Mouse (Mus musculus) limb, embryonic 11.5 days (tissue): ENCODE data around the gene Cemip. TPM values are rescaled to one million over a fixed set of nuclear protein-coding genes. Genes with fewer than 3 reads are reported as not detected.

Source experiments
- ATAC-seq: fragments of 200-750 bp; cut with Nextera tagmentation; 2 replicates; pipeline ENCODE4 v1.8.0; 2017; ENCODE audit warnings: low read depth; ENCODE audit not compliant: insufficient number of reproducible peaks, low FRiP score, low TSS enrichment
- DNase-seq: peaks from one replicate; pipeline ENCODE4 v3.0.0-alpha.2; 2015; ENCODE audit warnings: low spot score
- H3K27ac ChIP-seq: fragments of 300-500 bp; sonication (generic); replicated peaks from 2 replicates; pipeline ENCODE4 v1.5.1; 2014; ENCODE audit warnings: low read depth, mild to moderate bottlenecking, low read length
- H3K27me3 ChIP-seq: fragments of 300-500 bp; sonication (generic); 2 replicates; pipeline ENCODE4 v1.6.1; 2014; ENCODE audit warnings: mild to moderate bottlenecking, low read length, mixed read lengths; ENCODE audit not compliant: control insufficient read depth, insufficient read depth
- H3K36me3 ChIP-seq: fragments of 300-500 bp; sonication (generic); 2 replicates; pipeline ENCODE4 v1.6.1; 2014; ENCODE audit warnings: mild to moderate bottlenecking, low read length, moderate library complexity, mixed read lengths; ENCODE audit not compliant: control insufficient read depth, insufficient read depth
- H3K4me1 ChIP-seq: fragments of 300-500 bp; sonication (generic); 2 replicates; pipeline ENCODE4 v1.6.1; 2014; ENCODE audit warnings: low read length, mixed read lengths; ENCODE audit not compliant: control insufficient read depth, insufficient read depth
- H3K4me2 ChIP-seq: fragments of 300-500 bp; sonication (generic); 2 replicates; pipeline ENCODE4 v1.6.1; 2014; ENCODE audit warnings: low read depth, mild to moderate bottlenecking, moderate library complexity; ENCODE audit not compliant: severe bottlenecking
- H3K4me3 ChIP-seq: fragments of 300-500 bp; sonication (generic); 2 replicates; pipeline ENCODE4 v1.5.1; 2014; ENCODE audit warnings: low read depth, low read length
- H3K9ac ChIP-seq: fragments of 300-500 bp; sonication (generic); 2 replicates; pipeline ENCODE4 v1.6.1; 2014; ENCODE audit warnings: mild to moderate bottlenecking, low read length
- H3K9me3 ChIP-seq: fragments of 300-500 bp; sonication (generic); 2 replicates; pipeline ENCODE4 v1.6.1; 2016; ENCODE audit warnings: low read length; ENCODE audit not compliant: control insufficient read depth
- WGBS: fragments of 180-500 bp; shearing (Covaris S2); extraction: QIAGEN DNeasy Blood & Tissue Kit; methylation state at CpG from one replicate; pipeline ENCODE4 v1.1.7; 2014; 5-methylcytosine and 5-hydroxymethylcytosine counted together
- polyA plus RNA-seq: library from polyadenylated mRNA; unstranded; fragments of >200 nt; fragmentation: Nextera tagmentation; extraction: Ambion mirVana; gene quantifications from 2 replicates; pipeline ENCODE4 v1.2.1, GENCODE M21; 2014

Gene Cemip
- polyA plus RNA-seq, 1 experiment from 2014 or later, result not detected

DNA sequence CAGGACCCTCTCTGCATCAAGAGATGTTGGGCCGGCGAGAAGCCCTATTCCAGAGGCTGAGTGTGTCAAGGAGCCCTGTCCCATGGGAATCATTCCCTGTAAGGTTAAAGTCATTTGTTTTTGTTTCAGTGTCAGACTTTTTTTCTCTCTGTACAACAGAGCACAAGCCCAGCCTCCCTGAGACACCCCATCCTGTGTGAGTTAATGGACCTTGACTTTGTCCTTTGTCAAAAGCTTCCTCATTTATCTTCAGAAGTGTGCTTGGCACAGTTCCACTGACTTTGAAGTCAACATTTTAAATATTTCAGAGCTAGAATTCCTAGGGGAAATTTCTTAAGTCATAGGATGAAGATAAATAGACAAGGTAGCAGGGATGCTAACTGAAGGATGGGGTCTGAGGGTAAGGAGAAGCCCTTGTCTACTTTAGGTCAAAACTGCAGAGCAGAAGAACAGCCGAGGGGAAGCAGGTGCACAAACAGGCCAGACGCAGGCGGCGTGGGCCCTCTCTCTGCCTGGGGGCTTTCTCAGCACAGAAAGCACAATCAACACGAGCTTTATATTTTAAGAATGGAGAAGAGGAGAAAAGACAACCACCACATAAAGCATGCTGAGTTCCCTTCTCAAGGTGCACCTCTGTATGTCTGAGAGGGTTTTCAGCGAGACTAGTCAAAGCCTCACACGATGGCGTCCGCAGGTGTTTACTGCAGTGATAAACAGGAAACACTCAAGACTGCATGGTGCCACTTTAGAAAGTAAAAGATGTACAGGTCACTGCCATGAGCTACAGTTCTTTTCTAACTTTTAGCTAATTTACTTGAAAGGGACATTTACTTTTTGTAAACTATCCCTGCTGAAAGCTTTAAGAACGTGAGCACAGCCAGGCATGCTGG, 33.2 kb upstream of the Cemip start:
- no peaks in the 10 kb centered on the region; the same call in 1 of the 2 replicates for H3K36me3 ChIP-seq
- H3K9me3 ChIP-seq, result no peaks in the 10 kb centered on the region
- H3K4me1 ChIP-seq, result peaks cover 11% of the 10 kb centered on the region
- 79% methylated on average over 12 of the region's 12 CpGs for whole genome bisulfite sequencing
- no peak for ATAC-seq
- H3K27me3 ChIP-seq, result no peaks in the 10 kb centered on the region
- no peak overlapping the region for H3K9ac ChIP-seq
- no peak overlapping the region for H3K27ac ChIP-seq
- no peak for DNase-seq
- no peak overlapping the region for H3K4me2 ChIP-seq
- no peak overlapping the region for H3K4me3 ChIP-seq

DNA sequence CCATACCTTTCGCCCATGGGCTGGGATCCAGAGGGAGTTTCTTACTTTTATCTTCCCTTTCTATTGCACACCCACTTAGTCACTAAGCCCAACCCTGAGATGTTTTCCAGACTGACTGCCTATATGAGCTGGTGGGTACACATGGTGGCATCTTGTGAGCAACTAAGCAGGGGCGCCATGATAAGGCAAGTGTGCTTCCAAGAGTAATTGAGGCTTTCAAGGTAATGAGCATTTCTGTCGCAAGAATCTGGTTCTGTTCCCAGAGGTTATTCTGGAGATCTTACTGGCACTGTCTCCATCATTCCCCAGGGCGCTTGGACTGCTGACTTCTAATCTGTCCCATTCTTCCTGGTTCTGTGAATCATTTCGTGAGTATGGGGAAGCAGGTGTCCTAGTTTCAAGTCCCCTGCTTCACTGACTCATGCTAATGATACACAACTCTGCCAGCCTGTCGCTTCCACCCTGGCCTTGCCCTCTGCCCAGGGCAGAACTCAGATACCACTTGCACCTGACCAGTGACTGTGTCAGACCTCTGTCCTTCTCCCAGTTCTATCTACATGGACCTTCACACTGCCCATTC, 31.3 kb upstream of the Cemip start:
- Histone ChIP-seq H3K27ac (no peak overlapping the region), H3K4me2 (no peak overlapping the region), H3K36me3 (peaks cover 3% of the 10 kb centered on the region; the same call in 1 of the 2 replicates), H3K9me3 (no peaks in the 10 kb centered on the region), H3K27me3 (no peaks in the 10 kb centered on the region), H3K9ac (no peak overlapping the region), H3K4me3 (no peak overlapping the region), H3K4me1 (peaks cover 11% of the 10 kb centered on the region)
- ATAC-seq (no peak), DNase-seq (no peak)
- WGBS, result 91% methylated on average over 6 of the region's 6 CpGs

GRCm38 (mm10) chr7:84116621-84117542, 30.6 kb upstream of the Cemip start:
- 76% methylated on average over 7 of the region's 7 CpGs for WGBS
- Histone ChIP-seq H3K9ac (no peak overlapping the region), H3K36me3 (peaks cover 3% of the 10 kb centered on the region; the same call in 1 of the 2 replicates), H3K4me2 (no peak overlapping the region), H3K27me3 (no peaks in the 10 kb centered on the region), H3K9me3 (no peaks in the 10 kb centered on the region), H3K27ac (no peak overlapping the region), H3K4me3 (no peak overlapping the region), H3K4me1 (peaks cover 11% of the 10 kb centered on the region)
- ATAC-seq (no peak), DNase-seq (no peak)

DNA sequence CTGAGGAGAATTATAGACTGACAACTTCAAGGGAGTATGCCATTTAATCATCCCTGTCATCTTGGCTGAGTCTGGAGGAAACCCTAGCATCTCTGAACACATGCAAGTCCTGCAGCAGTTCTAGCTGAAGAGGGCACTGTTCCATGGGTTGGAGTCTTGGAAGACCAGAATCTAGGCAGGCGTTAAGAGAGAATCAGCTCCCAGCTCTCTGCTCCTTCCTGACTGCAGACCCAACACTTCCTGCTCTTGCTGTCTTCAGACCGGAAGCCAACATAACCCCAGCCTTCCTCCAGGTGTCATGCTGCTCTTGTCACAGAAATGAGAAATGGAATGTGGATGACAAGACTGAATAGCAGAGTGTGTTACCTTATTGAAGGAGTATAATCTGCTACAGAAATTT, 29.1 kb upstream of the Cemip start:
- no peak overlapping the region for H3K9ac ChIP-seq
- H3K4me3 ChIP-seq, result no peak overlapping the region
- no peaks in the 10 kb centered on the region for H3K27me3 ChIP-seq
- ATAC-seq (no peak), DNase-seq (no peak)
- H3K4me2 ChIP-seq, result no peak overlapping the region
- peaks cover 4% of the 10 kb centered on the region for H3K4me1 ChIP-seq
- no peaks in the 10 kb centered on the region for H3K9me3 ChIP-seq
- 81% methylated on average over 2 of the region's 2 CpGs for WGBS
- peaks cover 3% of the 10 kb centered on the region; the same call in 1 of the 2 replicates for H3K36me3 ChIP-seq
- H3K27ac ChIP-seq, result no peak overlapping the region

GRCm38 (mm10) chr7:84114775-84115174, 28.5 kb upstream of the Cemip start:
- no peak for DNase-seq
- 88% methylated on average over 3 of the region's 3 CpGs for WGBS

DNA sequence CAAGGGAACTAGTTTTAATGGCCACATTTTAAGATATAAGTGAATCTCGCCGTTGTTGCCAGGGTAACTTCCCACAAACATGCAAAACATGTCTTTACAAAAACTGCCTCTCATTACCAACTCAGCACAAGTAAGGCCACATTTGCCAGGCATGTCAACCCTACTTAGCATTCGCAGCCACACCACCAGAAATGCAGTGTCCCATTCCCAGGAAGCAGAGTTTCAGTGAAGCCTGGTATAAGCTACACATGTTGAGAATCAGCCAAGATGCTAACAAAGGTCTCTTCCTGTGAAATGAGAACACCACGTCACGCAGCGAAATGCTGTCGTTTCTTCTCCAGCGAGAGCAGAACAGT, 26.7 kb upstream of the Cemip start:
- Histone ChIP-seq H3K4me3 (no peak overlapping the region), H3K9ac (no peak overlapping the region), H3K9me3 (no peaks in the 10 kb centered on the region), H3K27ac (no peak overlapping the region), H3K4me1 (no peaks in the 10 kb centered on the region), H3K4me2 (no peak overlapping the region), H3K36me3 (peaks cover 3% of the 10 kb centered on the region; the same call in 1 of the 2 replicates), H3K27me3 (no peaks in the 10 kb centered on the region)
- ATAC-seq, result no peak
- 90% methylated on average over 8 of the region's 8 CpGs for WGBS
- no peak for DNase-seq

More at GRCm38 (mm10) chr7:84114775-84115174, 28.5 kb upstream of the Cemip start:
- no peak overlapping the region for H3K27ac ChIP-seq
- no peaks in the 10 kb centered on the region for H3K27me3 ChIP-seq
- no peaks in the 10 kb centered on the region for H3K9me3 ChIP-seq
- H3K36me3 ChIP-seq, result peaks cover 3% of the 10 kb centered on the region; the same call in 1 of the 2 replicates
- no peak for ATAC-seq
- no peak overlapping the region for H3K9ac ChIP-seq
- H3K4me1 ChIP-seq, result no peaks in the 10 kb centered on the region
- H3K4me3 ChIP-seq, result no peak overlapping the region
- no peak overlapping the region for H3K4me2 ChIP-seq

GRCm38 (mm10) chr7:84112351-84113034, 26.2 kb upstream of the Cemip start:
- ATAC-seq, result no peak

More at GRCm38 (mm10) chr7:84112351-84113034, 26.2 kb upstream of the Cemip start:
- H3K4me3 ChIP-seq, result no peak overlapping the region
- no peaks in the 10 kb centered on the region for H3K27me3 ChIP-seq
- H3K4me1 ChIP-seq, result no peaks in the 10 kb centered on the region
- H3K27ac ChIP-seq, result no peak overlapping the region
- no peaks in the 10 kb centered on the region for H3K9me3 ChIP-seq
- H3K4me2 ChIP-seq, result no peak overlapping the region
- no peak overlapping the region for H3K9ac ChIP-seq
- 86% methylated on average over 6 of the region's 6 CpGs for WGBS
- peaks cover 3% of the 10 kb centered on the region; the same call in 1 of the 2 replicates for H3K36me3 ChIP-seq
- DNase-seq, result no peak
